Mouse (Mus musculus): ENCODE measurements at regions not wholly inside any gene's neighbourhood (a gene's known extent, or its start where the extent isn't known, plus 50 kb on each side); places are given as distances from the start of the nearest gene placed in this dataset.
"Not testable (repeated sequence)": the region's sequence is repeated elsewhere in the genome, so short reads cannot be mapped to it uniquely, and the experiment has no call there.

- no peak overlapping the region for H3K4me3 ChIP-seq (ENCODE audit: insufficient read depth, low read depth, low read length)
- no peaks in the 10 kb centered on the region for H3K4me1 ChIP-seq (ENCODE audit: control insufficient read depth, insufficient read depth, low read length)
- TF ChIP-seq CTCF (conservative IDR thresholded peaks at IDR 0.05; ENCODE audit: insufficient read depth, insufficient read length, low read depth, low read length) (no peak), POLR2A (IDR thresholded peaks at IDR 0.05; ENCODE audit: low read depth, low read length) (no peak)
- H3K36me3 ChIP-seq (ENCODE audit: control insufficient read depth, insufficient read depth, low read length): no peaks in the 10 kb centered on the region
- no peak for DNase-seq
- no peak overlapping the region for H3K27ac ChIP-seq (ENCODE audit: insufficient read depth, low read depth, low read length)
- 76% methylated on average over 2 of the region's 2 CpGs for WGBS
- H3K27me3 ChIP-seq (replicated peaks; ENCODE audit: control insufficient read depth, insufficient read depth, low read length): no peaks in the 10 kb centered on the region
These were observed 253.4 kb upstream of the Kcnj3 start for GRCm38 (mm10) chr2:55182416-55182815.

- H3K27ac ChIP-seq (ENCODE audit: insufficient read depth, low read depth, low read length): no peak overlapping the region
- no peaks in the 10 kb centered on the region for H3K36me3 ChIP-seq (ENCODE audit: control insufficient read depth, insufficient read depth, low read length)
- no peaks in the 10 kb centered on the region for H3K4me1 ChIP-seq (ENCODE audit: control insufficient read depth, insufficient read depth, low read length)
- no peak overlapping the region for H3K4me3 ChIP-seq (ENCODE audit: insufficient read depth, low read depth, low read length)
- H3K27me3 ChIP-seq (replicated peaks; ENCODE audit: control insufficient read depth, insufficient read depth, low read length): no peaks in the 10 kb centered on the region
- no peak for DNase-seq
- WGBS: 74% methylated on average over 1 of the region's 1 CpGs
- no peak for TF ChIP-seq CTCF (conservative IDR thresholded peaks at IDR 0.05; ENCODE audit: insufficient read depth, insufficient read length, low read depth, low read length)
- TF ChIP-seq POLR2A (IDR thresholded peaks at IDR 0.05; ENCODE audit: low read depth, low read length): no peak
These were observed 228.9 kb upstream of the Kcnj3 start for GRCm38 (mm10) chr2:55206891-55207290.

DNA sequence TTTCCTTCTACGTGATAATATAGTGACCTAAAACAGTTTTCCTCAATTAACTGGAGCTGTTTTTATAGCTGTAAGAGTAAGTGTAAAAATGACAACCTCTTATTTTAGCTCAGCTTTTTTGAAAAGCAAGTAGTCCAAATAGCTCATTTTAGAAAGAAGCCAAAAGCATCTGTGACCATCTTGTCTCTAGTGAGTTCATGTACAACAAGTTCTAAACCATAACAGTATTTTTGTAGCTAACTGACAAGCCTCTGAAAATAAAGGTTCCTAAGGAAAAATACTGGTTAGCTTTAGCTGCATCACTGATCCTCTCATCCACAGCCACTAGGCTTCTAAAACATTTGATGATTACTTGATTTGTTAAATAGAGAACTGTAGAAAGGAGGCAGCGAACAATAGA is 227.2 kb upstream of the Kcnj3 start:
- Histone ChIP-seq H3K4me1 (ENCODE audit: control insufficient read depth, insufficient read depth, low read length) (no peaks in the 10 kb centered on the region), H3K4me3 (ENCODE audit: insufficient read depth, low read depth, low read length) (no peak overlapping the region), H3K36me3 (ENCODE audit: control insufficient read depth, insufficient read depth, low read length) (no peaks in the 10 kb centered on the region), H3K27me3 (replicated peaks; ENCODE audit: control insufficient read depth, insufficient read depth, low read length) (no peaks in the 10 kb centered on the region), H3K27ac (ENCODE audit: insufficient read depth, low read depth, low read length) (no peak overlapping the region)
- no peak for DNase-seq
- TF ChIP-seq CTCF (conservative IDR thresholded peaks at IDR 0.05; ENCODE audit: insufficient read depth, insufficient read length, low read depth, low read length) (no peak), POLR2A (IDR thresholded peaks at IDR 0.05; ENCODE audit: low read depth, low read length) (no peak)
- WGBS: 79% methylated on average over 2 of the region's 2 CpGs

- H3K4me1 ChIP-seq (ENCODE audit: control insufficient read depth, insufficient read depth, low read length): no peaks in the 10 kb centered on the region
- no peaks in the 10 kb centered on the region for H3K27me3 ChIP-seq (replicated peaks; ENCODE audit: control insufficient read depth, insufficient read depth, low read length)
- TF ChIP-seq POLR2A (IDR thresholded peaks at IDR 0.05; ENCODE audit: low read depth, low read length) (no peak), CTCF (conservative IDR thresholded peaks at IDR 0.05; ENCODE audit: insufficient read depth, insufficient read length, low read depth, low read length) (no peak)
- DNase-seq: no peak
- no peak overlapping the region for H3K27ac ChIP-seq (ENCODE audit: insufficient read depth, low read depth, low read length)
- H3K4me3 ChIP-seq (ENCODE audit: insufficient read depth, low read depth, low read length): no peak overlapping the region
- H3K36me3 ChIP-seq (ENCODE audit: control insufficient read depth, insufficient read depth, low read length): no peaks in the 10 kb centered on the region
- 53% methylated on average over 3 of the region's 3 CpGs for WGBS
These were observed 225.9 kb upstream of the Kcnj3 start for GRCm38 (mm10) chr2:55209848-55210390.

GRCm38 (mm10) chr2:55211281-55211680 is 224.5 kb upstream of the Kcnj3 start:
- no peak for TF ChIP-seq POLR2A (IDR thresholded peaks at IDR 0.05; ENCODE audit: low read depth, low read length)
- TF ChIP-seq CTCF (conservative IDR thresholded peaks at IDR 0.05; ENCODE audit: insufficient read depth, insufficient read length, low read depth, low read length): no peak
- WGBS: 77% methylated on average over 2 of the region's 2 CpGs
- H3K27ac ChIP-seq (ENCODE audit: insufficient read depth, low read depth, low read length): no peak overlapping the region
- DNase-seq: no peak
- no peak overlapping the region for H3K4me3 ChIP-seq (ENCODE audit: insufficient read depth, low read depth, low read length)
- no peaks in the 10 kb centered on the region for H3K4me1 ChIP-seq (ENCODE audit: control insufficient read depth, insufficient read depth, low read length)
- no peaks in the 10 kb centered on the region for H3K36me3 ChIP-seq (ENCODE audit: control insufficient read depth, insufficient read depth, low read length)
- H3K27me3 ChIP-seq (replicated peaks; ENCODE audit: control insufficient read depth, insufficient read depth, low read length): no peaks in the 10 kb centered on the region

- H3K36me3 ChIP-seq (ENCODE audit: control insufficient read depth, insufficient read depth, low read length): no peaks in the 10 kb centered on the region
- H3K4me1 ChIP-seq (ENCODE audit: control insufficient read depth, insufficient read depth, low read length): no peaks in the 10 kb centered on the region
- H3K27me3 ChIP-seq (replicated peaks; ENCODE audit: control insufficient read depth, insufficient read depth, low read length): no peaks in the 10 kb centered on the region
- 53% methylated on average over 2 of the region's 2 CpGs for WGBS
- H3K27ac ChIP-seq (ENCODE audit: insufficient read depth, low read depth, low read length): no peak overlapping the region
- DNase-seq: no peak
- TF ChIP-seq POLR2A (IDR thresholded peaks at IDR 0.05; ENCODE audit: low read depth, low read length) (no peak), CTCF (conservative IDR thresholded peaks at IDR 0.05; ENCODE audit: insufficient read depth, insufficient read length, low read depth, low read length) (no peak)
- no peak overlapping the region for H3K4me3 ChIP-seq (ENCODE audit: insufficient read depth, low read depth, low read length)
These were observed 213.7 kb upstream of the Kcnj3 start for GRCm38 (mm10) chr2:55222046-55222445.

DNA sequence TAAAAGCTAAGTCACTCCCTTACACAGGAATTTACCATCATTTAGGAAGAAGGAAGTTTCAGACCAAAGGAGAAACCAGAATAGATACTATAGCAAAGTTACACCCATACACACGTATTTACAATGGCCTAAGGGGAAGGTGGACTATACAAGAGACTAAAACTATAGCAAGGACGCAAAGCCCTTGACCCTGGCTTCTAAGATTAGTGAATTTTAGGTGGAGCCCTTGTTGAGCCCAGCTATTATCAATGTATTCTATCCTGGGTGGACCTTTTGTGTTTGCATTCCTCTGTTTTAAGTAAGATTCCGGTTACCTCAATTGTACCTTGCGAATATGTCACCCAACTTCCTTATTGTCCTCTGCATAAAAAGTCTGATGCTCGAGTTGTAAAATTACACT is 213.0 kb upstream of the Kcnj3 start:
- not testable (repeated sequence) for H3K27ac ChIP-seq (ENCODE audit: insufficient read depth, low read depth, low read length); H3K4me3 ChIP-seq (ENCODE audit: insufficient read depth, low read depth, low read length); H3K36me3 ChIP-seq (ENCODE audit: control insufficient read depth, insufficient read depth, low read length); H3K27me3 ChIP-seq (replicated peaks; ENCODE audit: control insufficient read depth, insufficient read depth, low read length); DNase-seq; H3K4me1 ChIP-seq (ENCODE audit: control insufficient read depth, insufficient read depth, low read length)
- WGBS: 84% methylated on average over 5 of the region's 5 CpGs

Data from kidney, adult 2 months (tissue).